Mouse (Mus musculus): ENCODE results near the gene Zswim3.

Gene Zswim3

GRCm38 (mm10) chr2:164804533-164805331 lies at the start of gene Zswim3, which contains the start of gene Acot8:
Gene Zswim3 (plus strand): TSS chr2:164805098.
Gene Acot8 (minus strand): TSS chr2:164804882.
- peak; percentile 100 for DNase-seq (ENCODE audit: low read depth, low spot score)

DNA sequence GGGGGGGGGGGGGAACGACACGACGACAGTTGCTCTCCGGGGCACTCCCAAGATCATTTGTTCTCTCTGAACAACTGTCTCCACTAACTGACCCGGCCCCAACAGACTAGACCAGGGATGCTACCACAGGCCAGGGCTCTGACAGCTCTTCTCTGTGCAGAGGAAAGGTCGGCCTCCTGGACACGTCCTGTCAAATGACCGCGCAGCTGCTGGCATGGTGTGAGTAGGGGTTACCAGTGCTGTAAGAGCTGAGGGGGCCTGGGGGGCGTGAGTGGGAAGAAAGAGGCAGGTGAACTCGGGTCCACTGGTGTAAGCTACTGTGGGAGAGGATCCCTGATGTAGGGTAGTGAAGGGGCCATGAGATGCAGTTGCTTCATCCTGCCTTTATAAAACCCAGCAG lies 47.1 kb upstream of the Zswim3 start:
- no peak for DNase-seq (ENCODE audit: low read depth, low spot score)

- DNase-seq (ENCODE audit: low read depth, low spot score) = no peak
Observed at GRCm38 (mm10) chr2:164758692-164759091, 46.2 kb upstream of the Zswim3 start.

- DNase-seq (ENCODE audit: low read depth, low spot score) = no peak
Observed at GRCm38 (mm10) chr2:164760059-164760833, 44.7 kb upstream of the Zswim3 start.

GRCm38 (mm10) chr2:164761502-164761901 lies 43.4 kb upstream of the Zswim3 start:
- peak; percentile 48 for DNase-seq (ENCODE audit: low read depth, low spot score)

- no peak for DNase-seq (ENCODE audit: low read depth, low spot score)
Observed at GRCm38 (mm10) chr2:164761971-164762370, 42.9 kb upstream of the Zswim3 start.

DNA sequence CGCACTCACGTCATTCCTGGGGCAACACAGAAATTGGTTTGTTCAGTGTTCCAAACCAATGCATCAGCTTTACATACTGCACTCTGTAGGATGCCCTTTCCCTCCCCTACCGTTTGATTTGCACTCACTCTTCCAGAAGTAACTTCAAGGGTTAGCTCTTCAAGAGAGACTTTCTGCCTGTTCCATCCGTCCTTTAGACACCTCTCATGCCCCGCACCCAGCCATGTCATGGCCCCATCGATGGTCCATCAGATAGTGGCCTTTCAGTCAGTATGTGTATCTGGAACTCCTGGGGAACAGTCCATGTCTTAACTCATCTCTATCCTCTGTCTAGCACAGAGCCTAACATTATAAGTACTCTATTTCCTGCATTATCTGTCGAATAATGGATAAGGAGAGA lies 42.3 kb upstream of the Zswim3 start:
- no peak for DNase-seq (ENCODE audit: low read depth, low spot score)

- no peak for DNase-seq (ENCODE audit: low read depth, low spot score)
Observed at GRCm38 (mm10) chr2:164765841-164766240, 39.1 kb upstream of the Zswim3 start.

DNA sequence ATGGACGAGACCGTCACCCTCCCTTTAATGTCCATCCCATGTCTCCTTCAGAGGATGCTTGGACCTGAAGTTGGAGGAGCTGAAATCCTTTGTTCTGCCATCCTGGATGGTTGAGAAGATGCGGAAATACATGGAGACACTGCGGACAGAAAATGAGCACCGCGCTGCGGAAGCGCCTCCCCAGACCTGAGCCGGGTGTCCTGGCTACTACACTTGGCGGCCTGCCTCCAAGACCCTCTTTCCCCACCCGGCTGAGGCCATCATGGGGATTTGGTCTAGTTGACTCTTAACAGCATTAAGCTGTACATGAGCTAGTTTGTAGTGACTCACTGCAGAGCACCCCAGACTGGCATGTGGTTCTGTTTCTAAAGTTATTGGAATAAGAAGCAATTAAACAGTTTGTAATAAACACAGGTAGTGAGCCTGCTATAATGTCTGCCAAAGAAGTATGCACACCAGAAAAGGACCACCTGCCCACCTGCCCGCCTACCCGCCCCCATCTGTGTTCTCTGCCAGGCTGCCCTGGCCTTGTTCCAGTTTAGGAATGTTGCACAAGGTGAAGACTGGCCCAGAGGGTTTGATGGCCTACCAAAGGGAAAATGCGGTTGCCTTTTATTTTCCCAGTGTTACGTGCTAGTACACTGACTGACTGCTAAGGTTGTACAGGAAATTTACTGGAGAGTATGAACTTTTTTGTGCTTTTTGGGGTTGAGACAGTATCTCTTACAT lies 36.9 kb upstream of the Zswim3 start:
- DNase-seq (ENCODE audit: low read depth, low spot score) = no peak

DNA sequence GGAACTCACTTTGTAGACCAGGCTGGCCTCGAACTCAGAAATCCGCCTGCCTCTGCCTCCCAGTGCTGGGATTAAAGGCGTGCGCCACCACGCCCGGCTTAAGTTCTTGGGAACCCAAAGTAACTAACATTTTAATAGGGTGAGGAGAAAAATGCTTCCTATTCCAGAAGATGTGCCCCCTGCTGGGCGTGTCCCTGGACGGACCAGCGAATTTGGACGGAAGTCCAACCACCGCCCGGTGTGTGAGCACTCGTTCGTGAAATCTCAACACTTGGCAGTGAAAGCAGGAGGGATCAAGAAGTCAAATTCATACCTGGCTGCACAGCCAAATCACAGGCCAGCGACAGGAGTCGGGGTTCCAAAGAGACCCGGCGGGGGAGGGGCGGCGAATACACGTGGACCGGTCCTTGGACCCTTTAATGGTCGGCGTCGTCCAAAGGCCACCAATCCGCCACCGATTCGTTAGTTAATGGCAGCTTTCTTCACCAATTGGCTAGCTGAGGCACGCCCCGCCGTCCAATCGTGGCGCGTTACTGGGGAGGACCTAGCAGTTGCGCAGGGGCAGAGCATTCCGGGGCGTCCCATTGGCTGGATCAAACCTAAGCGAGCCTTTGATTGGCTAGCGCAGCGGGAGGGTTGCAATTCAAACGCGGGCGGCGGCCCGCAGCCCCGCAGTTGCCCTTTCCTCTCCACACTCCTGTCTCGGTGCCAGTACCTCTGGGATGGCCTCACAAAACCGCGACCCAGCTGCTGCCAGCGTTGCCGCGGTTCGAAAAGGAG lies 35.5 kb upstream of the Zswim3 start, which contains the start of gene Ube2c:
Gene Ube2c, plus strand, starts transcription at position 641 of the 780 bp plus-strand sequence.
- DNase-seq (ENCODE audit: low read depth, low spot score) = peak; percentile 100

GRCm38 (mm10) chr2:164770279-164770678 lies 34.6 kb upstream of the Zswim3 start:
- no peak for DNase-seq (ENCODE audit: low read depth, low spot score)

- DNase-seq (ENCODE audit: low read depth, low spot score) = no peak
Observed at GRCm38 (mm10) chr2:164771123-164771522, 33.8 kb upstream of the Zswim3 start.

DNA sequence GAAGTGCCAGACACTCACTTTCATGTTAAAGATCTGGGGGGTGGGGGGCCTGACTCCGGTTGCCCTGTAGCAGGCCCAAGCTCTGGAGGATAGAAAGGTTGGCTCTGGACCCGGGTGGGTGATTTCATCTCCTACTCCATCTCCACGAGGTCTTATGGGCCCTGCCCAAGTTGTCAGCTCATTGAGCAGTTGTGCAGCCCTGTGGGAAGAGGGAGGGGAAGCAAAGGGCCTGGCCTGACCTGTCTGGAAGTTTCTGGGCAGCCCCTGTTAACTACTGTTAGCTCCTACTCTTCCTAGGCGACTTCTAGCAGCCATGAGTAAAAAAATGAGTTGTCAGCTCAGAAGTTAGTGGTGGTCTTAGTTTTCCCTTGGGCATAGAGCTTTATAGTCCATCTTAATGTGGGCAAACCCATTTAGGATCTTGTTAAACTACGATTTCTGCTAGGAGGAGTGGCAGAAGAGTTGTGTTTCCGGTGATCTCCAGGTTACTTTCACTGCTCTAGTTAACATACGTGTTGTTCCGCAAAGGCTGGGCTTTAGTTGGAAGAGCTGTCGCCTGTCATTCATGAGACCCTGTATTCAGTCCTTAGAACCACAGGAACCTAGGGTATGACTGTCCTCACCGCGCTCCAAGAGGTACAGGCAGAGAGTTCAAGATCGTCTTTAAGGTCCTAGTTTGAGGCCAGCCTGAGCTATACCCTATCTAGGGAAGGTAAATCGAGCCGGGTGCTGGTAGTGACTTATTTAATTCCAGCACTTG lies 31.5 kb upstream of the Zswim3 start:
- no peak for DNase-seq (ENCODE audit: low read depth, low spot score)

- peak; percentile 39 for DNase-seq (ENCODE audit: low read depth, low spot score)
Observed at GRCm38 (mm10) chr2:164773989-164774364, 30.9 kb upstream of the Zswim3 start.

GRCm38 (mm10) chr2:164776130-164776529 lies 28.8 kb upstream of the Zswim3 start:
- DNase-seq (ENCODE audit: low read depth, low spot score) = no peak

DNA sequence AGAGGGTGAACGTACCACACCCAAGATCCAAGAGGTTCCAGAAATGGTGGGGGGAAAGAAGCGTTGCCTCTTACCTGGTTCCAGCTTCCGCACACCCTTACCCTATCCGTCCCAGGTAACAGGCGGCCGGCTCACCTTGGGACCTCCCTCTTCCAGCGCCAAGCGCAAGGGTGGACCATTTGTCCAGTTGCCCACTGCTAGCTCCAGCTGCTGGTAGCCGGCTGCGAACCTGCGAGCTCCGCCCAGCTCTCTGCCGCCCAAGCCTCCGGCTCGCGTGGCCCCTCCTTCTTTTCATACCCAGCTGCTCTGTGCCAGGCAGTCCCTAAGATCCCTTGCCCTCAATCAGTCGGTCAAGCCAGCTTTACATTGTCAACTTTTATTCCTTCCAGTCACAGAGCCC lies 28.1 kb upstream of the Zswim3 start:
- DNase-seq (ENCODE audit: low read depth, low spot score) = no peak

DNA sequence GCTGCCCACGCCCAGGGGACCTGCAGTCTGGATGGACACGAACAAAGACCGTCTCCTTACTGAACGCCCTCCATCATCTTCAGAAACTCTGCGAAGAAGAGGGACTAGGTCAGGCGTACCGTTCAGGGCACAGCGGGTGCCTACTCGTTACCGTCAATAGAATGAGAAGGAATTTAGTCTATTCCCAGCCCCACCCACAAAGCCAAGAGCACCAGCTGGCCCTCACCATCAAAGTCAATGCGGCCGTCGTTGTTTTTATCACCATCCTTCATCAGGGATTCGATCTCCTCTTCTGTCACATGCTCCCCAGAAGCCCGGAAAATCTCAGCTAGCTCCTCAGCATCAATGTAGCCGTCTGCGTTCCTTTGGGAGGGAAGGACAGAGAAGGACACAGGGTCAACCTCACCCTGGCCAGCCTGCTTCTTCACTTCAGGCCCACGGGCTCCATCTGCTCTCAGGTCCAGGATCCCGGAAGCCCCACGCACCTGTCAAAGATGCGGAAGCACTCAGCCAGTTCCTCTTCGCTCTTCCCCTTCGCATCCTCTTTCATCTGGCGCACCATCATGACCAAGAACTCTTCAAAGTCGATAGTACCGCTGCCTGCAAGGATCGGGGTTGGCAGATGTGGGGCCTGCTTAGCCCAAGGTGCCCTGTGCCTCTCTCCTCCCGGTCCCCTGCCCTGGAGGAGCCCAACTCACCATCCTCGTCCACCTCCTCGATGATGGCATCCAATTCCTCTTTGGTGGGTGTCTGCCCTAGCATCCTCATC lies 27.5 kb upstream of the Zswim3 start:
- DNase-seq (ENCODE audit: low read depth, low spot score) = peak; percentile 78

GRCm38 (mm10) chr2:164778015-164778287 lies 26.9 kb upstream of the Zswim3 start:
- DNase-seq (ENCODE audit: low read depth, low spot score) = no peak

GRCm38 (mm10) chr2:164778809-164779208 lies 26.1 kb upstream of the Zswim3 start:
- DNase-seq (ENCODE audit: low read depth, low spot score) = no peak

DNA sequence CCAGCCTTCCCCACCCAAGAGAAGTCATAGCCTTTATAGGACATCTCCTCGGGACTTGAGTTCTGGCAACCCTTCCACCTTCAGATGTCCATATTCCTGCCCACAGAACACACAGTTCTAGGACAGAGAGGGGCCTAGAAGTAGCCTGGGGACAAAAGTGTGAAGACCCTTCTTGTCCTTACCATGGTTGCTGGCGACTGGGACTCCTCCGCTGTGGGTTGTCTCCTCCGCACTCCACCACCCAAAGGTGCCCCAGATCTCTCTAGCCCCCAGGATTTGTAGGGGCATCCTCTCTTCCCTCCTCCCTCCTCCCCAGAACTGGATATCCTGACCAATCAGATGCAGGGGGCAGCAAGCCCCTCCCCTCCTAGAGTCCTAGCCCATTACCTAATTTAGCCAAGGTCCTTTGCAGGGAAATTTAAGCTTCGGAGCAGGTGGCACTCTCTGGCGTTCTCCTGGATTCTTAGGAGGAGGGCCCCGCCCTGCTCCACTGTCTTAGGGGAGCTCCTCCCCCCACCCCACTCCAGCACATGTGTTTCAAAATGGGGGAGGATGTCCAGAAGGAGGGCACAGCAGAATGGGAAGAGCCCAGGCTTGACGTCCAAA lies 25.3 kb upstream of the Zswim3 start, which contains the start of gene Tnnc2:
Gene Tnnc2, minus strand, starts transcription at position 487 of the 606 bp plus-strand sequence.
- DNase-seq (ENCODE audit: low read depth, low spot score) = no peak

All from ZHBTc4 (cell line).